Mouse (Mus musculus) ES-E14 (cell line): ENCODE measurements around the gene Fbxl17.

ENCODE experiments used
- CHD2 ChIP-seq: IDR thresholded peaks from 2 replicates; pipeline ENCODE4 v1.6.1; 2014; ENCODE audit warnings: mild to moderate bottlenecking, low read depth, low read length, inconsistent platforms
- HCFC1 ChIP-seq: IDR thresholded peaks from 2 replicates; pipeline ENCODE4 v1.6.1; 2012; ENCODE audit warnings: low read length, inconsistent platforms, borderline replicate concordance; ENCODE audit not compliant: insufficient read depth
- MAFK ChIP-seq: IDR thresholded peaks from 2 replicates; pipeline ENCODE4 v1.6.1; 2014; ENCODE audit warnings: mild to moderate bottlenecking, low read depth, low read length, inconsistent platforms; ENCODE audit not compliant: insufficient read depth
- ZNF384 ChIP-seq: IDR thresholded peaks from 2 replicates; pipeline ENCODE4 v1.6.1; 2012; ENCODE audit warnings: low read depth, low read length, inconsistent platforms

- TF ChIP-seq CHD2 (no peak), MAFK (no peak), ZNF384 (no peak), HCFC1 (no peak)
These were observed 54.6 kb downstream of the Fbxl17 start for GRCm38 (mm10) chr17:63445212-63445611.
